Mouse (Mus musculus): Measurements from ENCODE around the gene Olfr539.

GRCm38 (mm10) chr7:140725558-140725957 lies 65.8 kb downstream of the Olfr539 start:
- no peak for TF ChIP-seq CTCF (IDR thresholded peaks at IDR 0.05; ENCODE audit: control insufficient read depth, insufficient read depth, insufficient replicate concordance, low read depth, low read length)
- TF ChIP-seq POLR2A (IDR thresholded peaks at IDR 0.05; ENCODE audit: control insufficient read depth, low read depth, low read length), result no peak
